Mouse (Mus musculus) CH12.LX (cell line): ENCODE results near the gene 6430548M08Rik. TPM values are rescaled to one million over a fixed set of nuclear protein-coding genes. Genes with fewer than 3 reads are reported as not detected.

Experiments
- DNase-seq: peaks from one replicate; pipeline ENCODE4 v3.0.0-alpha.2; 2013; ENCODE audit errors: extremely low read depth
- H3K27ac ChIP-seq: 2 replicates; pipeline ENCODE4 v1.5.1; 2012; ENCODE audit warnings: low read depth, mild to moderate bottlenecking, control low read depth, moderate library complexity; ENCODE audit not compliant: insufficient read depth
- H3K27me3 ChIP-seq: replicated peaks from 2 replicates; pipeline ENCODE3; 2012; ENCODE audit warnings: inconsistent platforms
- H3K36me3 ChIP-seq, 2 experiments: replicated peaks in 1 of 2; 2 replicates each; pipeline versions ENCODE3 to v1.6.1; 2012; ENCODE audit warnings: inconsistent platforms in 1 of 2, low read length in 1 of 2, mild to moderate bottlenecking in 1 of 2, mixed read lengths in 1 of 2, moderate library complexity in 1 of 2; ENCODE audit not compliant: control insufficient read depth in 1 of 2, insufficient read depth in 1 of 2
- H3K4me1 ChIP-seq, 2 experiments: 2 replicates each; pipeline ENCODE4 v1.6.1; 2012; ENCODE audit warnings: inconsistent platforms in 1 of 2, moderate library complexity in 1 of 2; ENCODE audit not compliant: insufficient read depth in 2 of 2, control insufficient read depth in 1 of 2
- H3K4me2 ChIP-seq: 2 replicates; pipeline ENCODE4 v1.6.1; 2012; ENCODE audit warnings: low read depth, mild to moderate bottlenecking, control low read depth; ENCODE audit not compliant: poor library complexity, insufficient read depth, severe bottlenecking
- H3K4me3 ChIP-seq, 3 experiments: fragments of 150-350 bp in 1 of 3; sonication (generic) in 1 of 3; replicated peaks in 1 of 3; 2 replicates each; pipeline versions ENCODE3 to v1.5.1; 2011 to 2012; ENCODE audit warnings: low read depth in 2 of 3, low read length in 2 of 3, mild to moderate bottlenecking in 2 of 3, moderate library complexity in 2 of 3, control low read depth in 1 of 3, improper control_type of control experiment in 1 of 3, inconsistent platforms in 1 of 3, mixed read lengths in 1 of 3; ENCODE audit not compliant: poor library complexity in 1 of 3
- H3K79me2 ChIP-seq: replicated peaks from 2 replicates; pipeline ENCODE4 v1.6.1; 2012; ENCODE audit warnings: mild to moderate bottlenecking, moderate library complexity; ENCODE audit not compliant: control insufficient read depth, poor library complexity, insufficient read depth, severe bottlenecking; ENCODE audit errors: extremely low read depth
- H3K9ac ChIP-seq: 2 replicates; pipeline ENCODE4 v1.6.1; 2012; ENCODE audit warnings: low read depth, mild to moderate bottlenecking, control low read depth, moderate library complexity; ENCODE audit not compliant: insufficient read depth
- H3K9me3 ChIP-seq: replicated peaks from 2 replicates; pipeline ENCODE3; 2012; ENCODE audit warnings: low read length, inconsistent platforms, mixed read lengths
- BHLHE40 ChIP-seq: IDR thresholded peaks from 2 replicates; pipeline ENCODE4 v1.6.1; 2011; ENCODE audit warnings: mild to moderate bottlenecking, low read depth, low read length, improper control_type of control experiment
- CHD1 ChIP-seq: IDR thresholded peaks from 2 replicates; pipeline ENCODE4 v1.6.1; 2012; ENCODE audit warnings: low read depth, low read length, improper control_type of control experiment, inconsistent platforms
- CTCF ChIP-seq, 2 experiments: IDR thresholded peaks in 1 of 2; conservative IDR thresholded peaks in 1 of 2; 2 replicates each; pipeline ENCODE4 v1.5.1; 2011 to 2012; ENCODE audit warnings: low read depth in 2 of 2, low read length in 2 of 2, improper control_type of control experiment in 1 of 2, inconsistent platforms in 1 of 2, mild to moderate bottlenecking in 1 of 2, moderate library complexity in 1 of 2
- E2F4 ChIP-seq: IDR thresholded peaks from 2 replicates; pipeline ENCODE4 v1.6.1; 2011; ENCODE audit warnings: low read depth, low read length, improper control_type of control experiment; ENCODE audit not compliant: insufficient replicate concordance
- ELF1 ChIP-seq: IDR thresholded peaks from 2 replicates; pipeline ENCODE4 v1.6.1; 2014; ENCODE audit warnings: low read depth, mild to moderate bottlenecking, inconsistent platforms, low read length, improper control_type of control experiment
- ETS1 ChIP-seq: conservative IDR thresholded peaks from 2 replicates; pipeline ENCODE4 v1.6.1; 2012; ENCODE audit warnings: low read depth, mild to moderate bottlenecking, inconsistent platforms, low read length, improper control_type of control experiment, moderate library complexity
- GABPA ChIP-seq: IDR thresholded peaks from 2 replicates; pipeline ENCODE4 v1.6.1; 2012; ENCODE audit warnings: low read depth, low read length, improper control_type of control experiment, inconsistent platforms; ENCODE audit not compliant: insufficient replicate concordance
- HCFC1 ChIP-seq: IDR thresholded peaks from 2 replicates; pipeline ENCODE4 v1.6.1; 2012; ENCODE audit warnings: low read depth, mild to moderate bottlenecking, inconsistent platforms, low read length, improper control_type of control experiment
- IRF4 ChIP-seq: IDR thresholded peaks from 2 replicates; pipeline ENCODE4 v1.6.1; 2014; ENCODE audit warnings: low read depth, mild to moderate bottlenecking, inconsistent platforms, low read length, improper control_type of control experiment
- JUN ChIP-seq: IDR thresholded peaks from 2 replicates; pipeline ENCODE4 v1.6.1; 2011; ENCODE audit warnings: low read depth, mild to moderate bottlenecking, low read length, improper control_type of control experiment, moderate library complexity; ENCODE audit not compliant: insufficient read depth
- JUND ChIP-seq: conservative IDR thresholded peaks from 2 replicates; pipeline ENCODE4 v1.6.1; 2011; ENCODE audit warnings: low read depth, low read length, improper control_type of control experiment
- KAT2A ChIP-seq: IDR thresholded peaks from 2 replicates; pipeline ENCODE4 v1.6.1; 2012; ENCODE audit warnings: low read length, improper control_type of control experiment, inconsistent platforms; ENCODE audit not compliant: insufficient replicate concordance
- MAFK ChIP-seq: IDR thresholded peaks from 2 replicates; pipeline ENCODE4 v1.6.1; 2011; ENCODE audit warnings: low read length, improper control_type of control experiment; ENCODE audit not compliant: insufficient replicate concordance
- MAX ChIP-seq: IDR thresholded peaks from 2 replicates; pipeline ENCODE4 v1.6.1; 2011; ENCODE audit warnings: low read length, improper control_type of control experiment
- MAZ ChIP-seq: IDR thresholded peaks from 2 replicates; pipeline ENCODE4 v1.6.1; 2012; ENCODE audit warnings: low read depth, mild to moderate bottlenecking, inconsistent platforms, low read length, improper control_type of control experiment, moderate library complexity
- MEF2A ChIP-seq: IDR thresholded peaks from 2 replicates; pipeline ENCODE4 v1.6.1; 2014; ENCODE audit warnings: low read depth, mild to moderate bottlenecking, inconsistent platforms, low read length, improper control_type of control experiment, borderline replicate concordance
- MYC ChIP-seq: IDR thresholded peaks from 2 replicates; pipeline ENCODE4 v1.6.1; 2011; ENCODE audit warnings: low read depth, mild to moderate bottlenecking, improper control_type of control experiment, low read length
- NELFE ChIP-seq: IDR thresholded peaks from 2 replicates; pipeline ENCODE4 v1.6.1; 2011; ENCODE audit warnings: low read depth, low read length, improper control_type of control experiment
- NRF1 ChIP-seq: IDR thresholded peaks from 2 replicates; pipeline ENCODE4 v1.6.1; 2014; ENCODE audit warnings: low read depth, mild to moderate bottlenecking, inconsistent platforms, low read length, improper control_type of control experiment, moderate library complexity
- POLR2A ChIP-seq: IDR thresholded peaks from 2 replicates; pipeline ENCODE4 v1.6.1; 2011; ENCODE audit warnings: low read depth, mild to moderate bottlenecking, improper control_type of control experiment, low read length
- SIN3A ChIP-seq: IDR thresholded peaks from 2 replicates; pipeline ENCODE4 v1.6.1; 2012; ENCODE audit warnings: low read length, improper control_type of control experiment, inconsistent platforms
- SMC3 ChIP-seq: IDR thresholded peaks from 2 replicates; pipeline ENCODE4 v1.6.1; 2011; ENCODE audit warnings: low read depth, low read length, improper control_type of control experiment
- TBP ChIP-seq: conservative IDR thresholded peaks from 2 replicates; pipeline ENCODE4 v1.6.1; 2011; ENCODE audit warnings: low read depth, low read length, improper control_type of control experiment
- UBTF ChIP-seq: IDR thresholded peaks from 2 replicates; pipeline ENCODE4 v1.6.1; 2012; ENCODE audit warnings: low read depth, mild to moderate bottlenecking, inconsistent platforms, low read length, improper control_type of control experiment, moderate library complexity
- USF1 ChIP-seq: IDR thresholded peaks from 2 replicates; pipeline ENCODE4 v1.6.1; 2014; ENCODE audit warnings: low read depth, mild to moderate bottlenecking, inconsistent platforms, low read length, improper control_type of control experiment
- ZNF384 ChIP-seq: IDR thresholded peaks from 2 replicates; pipeline ENCODE4 v1.6.1; 2012; ENCODE audit warnings: low read depth, low read length, improper control_type of control experiment, inconsistent platforms
- dilution Hi-C: fragments of 300-500 bp; cut with MboI; formaldehyde crosslinking; loops from 2 replicates; pipeline ENCODE4 v1.14.3; 2020; ENCODE audit warnings: low sequenced_read_pairs; ENCODE audit not compliant: extremely low pct_unique_long_range_greater_than_20kb, extremely low pct_ligation_motif_present
- in situ Hi-C: fragments of 300-500 bp; cut with MboI; formaldehyde crosslinking; loops from 3 replicates; pipeline ENCODE4 v1.14.3; 2019; ENCODE audit warnings: low sequenced_read_pairs, low pct_ligation_motif_present, low pct_unique_long_range_greater_than_20kb, mixed read lengths
- polyA plus RNA-seq: library from polyadenylated mRNA; unstranded; fragments of >175 nt; gene quantifications from 2 replicates; pipeline ENCODE4 v1.2.1, GENCODE M21; 2012; ENCODE audit warnings: low read depth; ENCODE audit not compliant: insufficient read length
- total RNA-seq, 2 experiments: library from RNA; depleted of rRNA; stranded (reverse); fragments of 300-350 nt in 1 of 2; fragments of >200 nt in 1 of 2; gene quantifications; 2 replicates each; pipeline ENCODE4 v1.2.3; 2012 to 2014

Gene 6430548M08Rik
- total and polyA plus RNA-seq, 3 experiments, result 0.13 TPM; not detected in 2

GRCm38 (mm10) chr8:120131158-120131557 is 17.2 kb downstream of the 6430548M08Rik start:
- in situ Hi-C loops (no loop called here), dilution Hi-C loops (no loop called here)
- Histone ChIP-seq H3K27ac (no peak overlapping the region), H3K79me2 (no peaks in the 10 kb centered on the region), H3K27me3 (peaks cover 89% of the 10 kb centered on the region), H3K4me2 (no peak overlapping the region), H3K9ac (no peak overlapping the region), H3K36me3 (no peaks in the 10 kb centered on the region), H3K9me3 (peaks cover 8% of the 10 kb centered on the region), H3K4me3 (no peak overlapping the region), H3K4me1 (no peaks in the 10 kb centered on the region)
- TF ChIP-seq E2F4 (no peak), NELFE (no peak), MEF2A (no peak), CTCF (conservative IDR thresholded peaks at IDR 0.05 in 1 of 2, IDR thresholded peaks at IDR 0.05 in 1 of 2; ENCODE audit: low read depth in 2 of 2, low read length in 2 of 2) (no peak), MAZ (no peak), CHD1 (no peak), JUN (no peak), ELF1 (no peak), UBTF (no peak), SIN3A (no peak), NRF1 (no peak), BHLHE40 (no peak), IRF4 (no peak), SMC3 (no peak), JUND (no peak), KAT2A (no peak), MAX (no peak), USF1 (no peak)
- DNase-seq, result no peak

GRCm38 (mm10) chr8:120133169-120133568 is 19.2 kb downstream of the 6430548M08Rik start:
- no peaks in the 10 kb centered on the region for H3K36me3 ChIP-seq
- no peak overlapping the region for H3K27ac ChIP-seq
- no peak for TF ChIP-seq MEF2A
- TF ChIP-seq CHD1, result no peak
- no peak for TF ChIP-seq JUND
- TF ChIP-seq KAT2A, result no peak
- no peak for TF ChIP-seq MAFK
- TF ChIP-seq ELF1, result no peak
- TF ChIP-seq NELFE, result no peak
- TF ChIP-seq NRF1, result no peak
- no peak for TF ChIP-seq HCFC1
- TF ChIP-seq CTCF (conservative IDR thresholded peaks at IDR 0.05 in 1 of 2, IDR thresholded peaks at IDR 0.05 in 1 of 2; ENCODE audit: low read depth in 2 of 2, low read length in 2 of 2), result no peak
- no peak for TF ChIP-seq MAX
- TF ChIP-seq JUN, result no peak
- TF ChIP-seq GABPA, result no peak
- TF ChIP-seq TBP, result no peak
- no peak for TF ChIP-seq MYC
- no peak for TF ChIP-seq ZNF384
- no peak for TF ChIP-seq ETS1
- TF ChIP-seq POLR2A, result no peak
- no peak overlapping the region for H3K4me3 ChIP-seq
- no peaks in the 10 kb centered on the region for H3K79me2 ChIP-seq
- peaks cover 89% of the 10 kb centered on the region for H3K27me3 ChIP-seq
- no peaks in the 10 kb centered on the region for H3K4me1 ChIP-seq
- H3K9ac ChIP-seq, result no peak overlapping the region
- H3K4me2 ChIP-seq, result no peak overlapping the region
- dilution Hi-C loops (no loop called here), in situ Hi-C loops (no loop called here)
- H3K9me3 ChIP-seq, result peaks cover 8% of the 10 kb centered on the region
- DNase-seq, result no peak
